ENCODE assay signal across 33 mouse cellular contexts in genomic region chr11:108063096-108063495, GRCm38 (mm10).
DNase-seq lines count a peak whose midpoint lies in the region; ATAC-seq and TF ChIP-seq lines count a peak whose summit lies in the region.
"Had no signal": no experiment of that assay in that cellular context is flagged by ENCODE, and none has a peak within 500 bp of the region (broad histone marks: within the 10 kb centered on the region; RNA-seq: fewer than 3 reads in every experiment).

No protein-coding gene starts in this region.

- H3K9ac ChIP-seq in midbrain, embryonic 11.5 days (ENCODE audit: low read length) = no peak overlapping the region
- no peak overlapping the region for H3K9ac ChIP-seq in midbrain, postnatal 0 days (replicated peaks; ENCODE audit: low read length, poor library complexity, severe bottlenecking)
- H3K9ac ChIP-seq: forebrain, embryonic 13.5 days; heart, embryonic 12.5 days; hindbrain, embryonic 13.5 days; kidney, embryonic 15.5 days; liver, embryonic 14.5 days; neural tube, embryonic 13.5 days had no signal

- ATAC-seq in frontal cortex, adult (ENCODE audit: low TSS enrichment) = peak; percentile 34
- ATAC-seq in midbrain, embryonic 11.5 days (ENCODE audit: low FRiP score) = no peak
- no peak for ATAC-seq in midbrain, postnatal 0 days (ENCODE audit: low FRiP score)
- ATAC-seq in monocyte, adult 5-6 weeks (replicated peaks; ENCODE audit: insufficient number of reproducible peaks, low FRiP score, low TSS enrichment, poor library complexity, severe bottlenecking) = no peak
- ATAC-seq: activated CD4-positive, CD25-positive, alpha-beta regulatory T cell, adult 4 months; forebrain, embryonic 13.5 days; intestine, embryonic 16.5 days; midbrain, embryonic 16.5 days had no signal

- no peaks in the 10 kb centered on the region for H3K4me1 ChIP-seq in midbrain, embryonic 11.5 days (ENCODE audit: control insufficient read depth, insufficient read depth, low read length)
- no peaks in the 10 kb centered on the region for H3K4me1 ChIP-seq in midbrain, postnatal 0 days (ENCODE audit: insufficient read depth, low read length)
- H3K4me1 ChIP-seq in cortical plate, adult 2 months (ENCODE audit: control insufficient read depth, insufficient read depth, low read length) = peaks cover 14% of the 10 kb centered on the region
- H3K4me1 ChIP-seq: forebrain, embryonic 13.5 days; heart, embryonic 12.5 days; hindbrain, embryonic 13.5 days had no signal

- H3K9me3 ChIP-seq in midbrain, embryonic 11.5 days (ENCODE audit: control insufficient read depth, low read length) = no peaks in the 10 kb centered on the region
- H3K9me3 ChIP-seq in midbrain, postnatal 0 days (ENCODE audit: low read length) = no peaks in the 10 kb centered on the region
- H3K9me3 ChIP-seq: forebrain, embryonic 13.5 days; heart, embryonic 12.5 days; hindbrain, embryonic 13.5 days; kidney, embryonic 15.5 days; neural tube, embryonic 13.5 days had no signal

- H3K27ac ChIP-seq in midbrain, embryonic 11.5 days (ENCODE audit: low read depth, low read length) = no peak overlapping the region
- no peak overlapping the region for H3K27ac ChIP-seq in midbrain, postnatal 0 days (ENCODE audit: low read depth, low read length)
- H3K27ac ChIP-seq in cortical plate, adult 2 months (ENCODE audit: insufficient read depth, low read length) = peak overlapping the region; percentile 91
- H3K27ac ChIP-seq: forebrain, embryonic 13.5 days; hindbrain, embryonic 13.5 days; kidney, embryonic 15.5 days; liver, embryonic 14.5 days; macrophage; neural tube, embryonic 13.5 days had no signal

- H3K36me3 ChIP-seq in midbrain, embryonic 11.5 days (ENCODE audit: control insufficient read depth, insufficient read depth, low read length) = no peaks in the 10 kb centered on the region
- H3K36me3 ChIP-seq in midbrain, postnatal 0 days (ENCODE audit: insufficient read depth, low read length) = no peaks in the 10 kb centered on the region
- H3K36me3 ChIP-seq: heart, embryonic 12.5 days; hindbrain, embryonic 13.5 days; kidney, embryonic 15.5 days; neural tube, embryonic 13.5 days had no signal

- WGBS in midbrain, embryonic 11.5 days = 67% methylated on average over 8 of the region's 8 CpGs
- WGBS in midbrain, postnatal 0 days = 63% methylated on average over 8 of the region's 8 CpGs

- H3K4me2 ChIP-seq in midbrain, embryonic 11.5 days = no peak overlapping the region
- no peak overlapping the region for H3K4me2 ChIP-seq in midbrain, postnatal 0 days (ENCODE audit: low read depth, low read length, poor library complexity, severe bottlenecking)
- H3K4me2 ChIP-seq: forebrain, embryonic 13.5 days; heart, embryonic 12.5 days; hindbrain, embryonic 13.5 days; kidney, embryonic 15.5 days; neural tube, embryonic 13.5 days had no signal

- no peak for TF ChIP-seq POLR2A in cortical plate, adult 2 months (IDR thresholded peaks at IDR 0.05; ENCODE audit: extremely low read depth, insufficient read depth, low read length)

- no peak for DNase-seq in frontal cortex, adult 2 months (ENCODE audit: extremely low spot score in 1 of 2, low spot score in 1 of 2)
- peak; percentile 22 for DNase-seq in layer of hippocampus, adult 11-12 months (ENCODE audit: low spot score)
- DNase-seq in layer of hippocampus, adult 8-10 months (ENCODE audit: low spot score in 2 of 2) = no peak
- DNase-seq in midbrain, embryonic 11.5 days (ENCODE audit: low spot score, missing footprints) = peak; percentile 59
- no peak for DNase-seq in midbrain, postnatal 0 days (ENCODE audit: low spot score)
- DNase-seq: adrenal gland, adult 2 months; adrenal gland, postnatal 36 days; cerebellum, adult 8-10 months; cerebellum, postnatal 25 days; heart, postnatal 4 days; kidney, postnatal 25 days; liver; lung, adult 2 months; lung, postnatal 10 days; retina, postnatal 1 day; right cerebral cortex, postnatal 14 days; spleen, adult 18-20 months; thymus, adult 2 months; thymus, postnatal 36 days had no signal

- no peak for TF ChIP-seq CTCF in midbrain, postnatal 0 days (IDR thresholded peaks at IDR 0.05)
- TF ChIP-seq CTCF in cortical plate, adult 2 months (IDR thresholded peaks at IDR 0.05; ENCODE audit: extremely low read depth, insufficient read depth, low read length) = no peak

- no peak overlapping the region for H3K4me3 ChIP-seq in midbrain, embryonic 11.5 days (ENCODE audit: low read depth, low read length)
- no peak overlapping the region for H3K4me3 ChIP-seq in midbrain, postnatal 0 days (ENCODE audit: low read depth, low read length)
- no peak overlapping the region for H3K4me3 ChIP-seq in cortical plate, adult 2 months (ENCODE audit: insufficient read depth, low read length)
- H3K4me3 ChIP-seq: forebrain, embryonic 13.5 days; heart, embryonic 12.5 days; hindbrain, embryonic 13.5 days; kidney, embryonic 15.5 days; neural tube, embryonic 13.5 days had no signal

- no peaks in the 10 kb centered on the region for H3K27me3 ChIP-seq in midbrain, embryonic 11.5 days (ENCODE audit: control insufficient read depth, insufficient read depth, low read length)
- no peaks in the 10 kb centered on the region for H3K27me3 ChIP-seq in midbrain, postnatal 0 days (ENCODE audit: insufficient read depth, low read length)
- H3K27me3 ChIP-seq: CH12.LX; forebrain, embryonic 13.5 days; heart, embryonic 12.5 days; hindbrain, embryonic 13.5 days; kidney, embryonic 15.5 days; neural tube, embryonic 13.5 days had no signal

Comparison
In these comparisons a context has a peak if more than half of its experiments do, and no peak if none do; other contexts are left out.
1. DNase-seq: peak in layer of hippocampus, adult 11-12 months (single experiment) and midbrain, embryonic 11.5 days (single experiment); none in frontal cortex, adult 2 months (0 of 2), layer of hippocampus, adult 8-10 months (0 of 2) and midbrain, postnatal 0 days (single experiment).